Mouse (Mus musculus) neural tube, embryonic 15.5 days (tissue): ENCODE data around the gene Scgb1a1. TPM values are rescaled to one million over a fixed set of nuclear protein-coding genes. Genes with fewer than 3 reads are reported as not detected.

Source experiments
- ATAC-seq: fragments of 200-750 bp; cut with Nextera tagmentation; 2 replicates; pipeline ENCODE4 v1.8.0; 2017; ENCODE audit warnings: mild to moderate bottlenecking, moderate TSS enrichment, moderate library complexity; ENCODE audit not compliant: low FRiP score
- H3K27ac ChIP-seq: fragments of 300-500 bp; sonication (generic); replicated peaks from 2 replicates; pipeline ENCODE4 v1.5.1; 2015; ENCODE audit warnings: mild to moderate bottlenecking, inconsistent platforms
- H3K27me3 ChIP-seq: fragments of 300-500 bp; sonication (generic); replicated peaks from 2 replicates; pipeline ENCODE4 v1.6.1; 2015; ENCODE audit warnings: inconsistent platforms
- H3K36me3 ChIP-seq: fragments of 300-500 bp; sonication (generic); 2 replicates; pipeline ENCODE4 v1.6.1; 2015; ENCODE audit warnings: inconsistent platforms
- H3K4me1 ChIP-seq: fragments of 300-500 bp; sonication (generic); 2 replicates; pipeline ENCODE4 v1.6.1; 2015; ENCODE audit warnings: inconsistent platforms
- H3K4me2 ChIP-seq: fragments of 300-500 bp; sonication (generic); 2 replicates; pipeline ENCODE4 v1.6.1; 2015; ENCODE audit warnings: inconsistent platforms, mild to moderate bottlenecking, moderate library complexity
- H3K4me3 ChIP-seq: fragments of 300-500 bp; sonication (generic); replicated peaks from 2 replicates; pipeline ENCODE4 v1.5.1; 2015; ENCODE audit warnings: mild to moderate bottlenecking, inconsistent platforms
- H3K9ac ChIP-seq: fragments of 300-500 bp; sonication (generic); replicated peaks from 2 replicates; pipeline ENCODE4 v1.6.1; 2015; ENCODE audit warnings: mild to moderate bottlenecking, inconsistent platforms
- H3K9me3 ChIP-seq: fragments of 300-500 bp; sonication (generic); replicated peaks from 2 replicates; pipeline ENCODE4 v1.6.1; 2016; ENCODE audit warnings: inconsistent platforms
- WGBS: fragments of 180-500 bp; shearing (Covaris S2); methylation state at CpG from one replicate; pipeline ENCODE4 v1.1.7; 2015; ENCODE audit warnings: mixed read lengths; 5-methylcytosine and 5-hydroxymethylcytosine counted together
- polyA plus RNA-seq: library from polyadenylated mRNA; unstranded; fragments of >200 nt; fragmentation: Nextera tagmentation; extraction: Ambion mirVana; gene quantifications from 2 replicates; pipeline ENCODE4 v1.2.1, GENCODE M21; 2015

The Scgb1a1 gene
- polyA plus RNA-seq, 1 experiment from 2014 or later = not detected

GRCm38 (mm10) chr19:9075558-9075957 lies 12.2 kb downstream of the Scgb1a1 start:
- H3K4me3 ChIP-seq = no peak overlapping the region
- WGBS = 77% methylated on average over 2 of the region's 2 CpGs
- H3K27me3 ChIP-seq = no peaks in the 10 kb centered on the region
- no peak overlapping the region for H3K27ac ChIP-seq
- H3K9me3 ChIP-seq = no peaks in the 10 kb centered on the region
- ATAC-seq = no peak
- no peaks in the 10 kb centered on the region for H3K36me3 ChIP-seq
- peaks cover 14% of the 10 kb centered on the region for H3K4me1 ChIP-seq
- H3K4me2 ChIP-seq = no peak overlapping the region
- no peak overlapping the region for H3K9ac ChIP-seq

- no peak for ATAC-seq
- Histone ChIP-seq H3K4me3 (no peak overlapping the region), H3K4me2 (no peak overlapping the region), H3K27ac (no peak overlapping the region), H3K4me1 (peaks cover 23% of the 10 kb centered on the region), H3K36me3 (no peaks in the 10 kb centered on the region), H3K27me3 (no peaks in the 10 kb centered on the region), H3K9me3 (no peaks in the 10 kb centered on the region), H3K9ac (no peak overlapping the region)
- 55% methylated on average over 4 of the region's 4 CpGs for whole genome bisulfite sequencing
Observed at GRCm38 (mm10) chr19:9074424-9074823, 13.3 kb downstream of the Scgb1a1 start.

GRCm38 (mm10) chr19:9073776-9074411 lies 13.9 kb downstream of the Scgb1a1 start:
- H3K9ac ChIP-seq = no peak overlapping the region
- no peaks in the 10 kb centered on the region for H3K9me3 ChIP-seq
- no peak for ATAC-seq
- no peak overlapping the region for H3K4me2 ChIP-seq
- no peak overlapping the region for H3K27ac ChIP-seq
- H3K4me3 ChIP-seq = no peak overlapping the region
- H3K27me3 ChIP-seq = no peaks in the 10 kb centered on the region
- WGBS = 78% methylated on average over 12 of the region's 12 CpGs
- no peaks in the 10 kb centered on the region for H3K36me3 ChIP-seq
- peaks cover 23% of the 10 kb centered on the region for H3K4me1 ChIP-seq

- WGBS = 81% methylated on average over 2 of the region's 2 CpGs
- H3K27me3 ChIP-seq = no peaks in the 10 kb centered on the region
- no peak overlapping the region for H3K4me3 ChIP-seq
- no peak overlapping the region for H3K9ac ChIP-seq
- no peak for ATAC-seq
- no peaks in the 10 kb centered on the region for H3K36me3 ChIP-seq
- H3K9me3 ChIP-seq = no peaks in the 10 kb centered on the region
- peak overlapping the region; percentile 64 for H3K27ac ChIP-seq
- peaks cover 25% of the 10 kb centered on the region for H3K4me1 ChIP-seq
- no peak overlapping the region for H3K4me2 ChIP-seq
Observed at GRCm38 (mm10) chr19:9072157-9072530, 15.6 kb downstream of the Scgb1a1 start.

- Histone ChIP-seq H3K36me3 (no peaks in the 10 kb centered on the region), H3K4me2 (no peak overlapping the region), H3K4me1 (peaks cover 27% of the 10 kb centered on the region), H3K27me3 (no peaks in the 10 kb centered on the region), H3K9ac (no peak overlapping the region), H3K4me3 (no peak overlapping the region), H3K27ac (peak overlapping the region; percentile 64), H3K9me3 (no peaks in the 10 kb centered on the region)
- ATAC-seq = no peak
- 39% methylated on average over 7 of the region's 7 CpGs for WGBS
Observed at GRCm38 (mm10) chr19:9071456-9072156, 16.2 kb downstream of the Scgb1a1 start.

- Histone ChIP-seq H3K9ac (no peak overlapping the region), H3K36me3 (no peaks in the 10 kb centered on the region), H3K4me1 (peaks cover 38% of the 10 kb centered on the region), H3K9me3 (no peaks in the 10 kb centered on the region), H3K4me3 (no peak overlapping the region), H3K27ac (peak overlapping the region; percentile 65), H3K27me3 (no peaks in the 10 kb centered on the region), H3K4me2 (no peak overlapping the region)
- WGBS = 81% methylated on average over 2 of the region's 2 CpGs
- ATAC-seq = no peak
Observed at GRCm38 (mm10) chr19:9070316-9070715, 17.4 kb downstream of the Scgb1a1 start.

GRCm38 (mm10) chr19:9069687-9070307 lies 18.0 kb downstream of the Scgb1a1 start:
- H3K27me3 ChIP-seq = no peaks in the 10 kb centered on the region
- no peak overlapping the region for H3K4me2 ChIP-seq
- no peak overlapping the region for H3K9ac ChIP-seq
- no peaks in the 10 kb centered on the region for H3K9me3 ChIP-seq
- no peak overlapping the region for H3K4me3 ChIP-seq
- WGBS = 65% methylated on average over 8 of the region's 8 CpGs
- no peaks in the 10 kb centered on the region for H3K36me3 ChIP-seq
- H3K27ac ChIP-seq = 0 out of 2 replicates have a peak overlapping the region, but pooled peaks have one; percentile 9
- no peak for ATAC-seq
- peaks cover 38% of the 10 kb centered on the region for H3K4me1 ChIP-seq

GRCm38 (mm10) chr19:9067292-9067691 lies 20.5 kb downstream of the Scgb1a1 start:
- Histone ChIP-seq H3K9ac (no peak overlapping the region), H3K36me3 (no peaks in the 10 kb centered on the region), H3K4me3 (no peak overlapping the region), H3K9me3 (no peaks in the 10 kb centered on the region), H3K27me3 (no peaks in the 10 kb centered on the region), H3K27ac (no peak overlapping the region), H3K4me1 (peaks cover 38% of the 10 kb centered on the region), H3K4me2 (no peak overlapping the region)
- no peak for ATAC-seq
- 76% methylated on average over 5 of the region's 5 CpGs for WGBS

GRCm38 (mm10) chr19:9065621-9066561 lies 21.9 kb downstream of the Scgb1a1 start:
- ATAC-seq = peak; percentile 85

GRCm38 (mm10) chr19:9063831-9064230 lies 23.9 kb downstream of the Scgb1a1 start:
- H3K4me2 ChIP-seq = no peak overlapping the region
- no peak overlapping the region for H3K27ac ChIP-seq
- no peaks in the 10 kb centered on the region for H3K36me3 ChIP-seq
- WGBS = 85% methylated on average over 3 of the region's 3 CpGs
- peaks cover 15% of the 10 kb centered on the region for H3K4me1 ChIP-seq
- no peaks in the 10 kb centered on the region for H3K9me3 ChIP-seq
- no peak for ATAC-seq
- no peaks in the 10 kb centered on the region for H3K27me3 ChIP-seq
- H3K4me3 ChIP-seq = no peak overlapping the region
- H3K9ac ChIP-seq = no peak overlapping the region

More at GRCm38 (mm10) chr19:9065621-9066561, 21.9 kb downstream of the Scgb1a1 start:
- Histone ChIP-seq H3K9me3 (no peaks in the 10 kb centered on the region), H3K36me3 (no peaks in the 10 kb centered on the region), H3K27ac (peak overlapping the region; percentile 54), H3K4me1 (peaks cover 27% of the 10 kb centered on the region), H3K9ac (no peak overlapping the region), H3K4me3 (no peak overlapping the region), H3K27me3 (no peaks in the 10 kb centered on the region), H3K4me2 (no peak overlapping the region)
- 51% methylated on average over 9 of the region's 9 CpGs for WGBS

GRCm38 (mm10) chr19:9062822-9063221 lies 24.9 kb downstream of the Scgb1a1 start:
- Histone ChIP-seq H3K36me3 (no peaks in the 10 kb centered on the region), H3K4me2 (no peak overlapping the region), H3K9me3 (no peaks in the 10 kb centered on the region), H3K27me3 (no peaks in the 10 kb centered on the region), H3K27ac (no peak overlapping the region), H3K4me3 (no peak overlapping the region), H3K4me1 (peaks cover 15% of the 10 kb centered on the region), H3K9ac (no peak overlapping the region)
- no peak for ATAC-seq
- 95% methylated on average over 2 of the region's 2 CpGs for WGBS
